Mouse (Mus musculus) megakaryocyte, embryonic 14.5 days (primary cell): Measurements from ENCODE around the gene Slc25a45.

ENCODE experiments used
- FLI1 ChIP-seq: IDR thresholded peaks from 2 replicates; pipeline ENCODE4 v1.6.1; 2012; ENCODE audit warnings: low read length, inconsistent platforms, mixed read lengths
- GATA1 ChIP-seq: IDR thresholded peaks from 3 replicates; pipeline ENCODE4 v1.6.1; 2012; ENCODE audit warnings: mixed read lengths, low read length, inconsistent platforms, borderline replicate concordance

DNA sequence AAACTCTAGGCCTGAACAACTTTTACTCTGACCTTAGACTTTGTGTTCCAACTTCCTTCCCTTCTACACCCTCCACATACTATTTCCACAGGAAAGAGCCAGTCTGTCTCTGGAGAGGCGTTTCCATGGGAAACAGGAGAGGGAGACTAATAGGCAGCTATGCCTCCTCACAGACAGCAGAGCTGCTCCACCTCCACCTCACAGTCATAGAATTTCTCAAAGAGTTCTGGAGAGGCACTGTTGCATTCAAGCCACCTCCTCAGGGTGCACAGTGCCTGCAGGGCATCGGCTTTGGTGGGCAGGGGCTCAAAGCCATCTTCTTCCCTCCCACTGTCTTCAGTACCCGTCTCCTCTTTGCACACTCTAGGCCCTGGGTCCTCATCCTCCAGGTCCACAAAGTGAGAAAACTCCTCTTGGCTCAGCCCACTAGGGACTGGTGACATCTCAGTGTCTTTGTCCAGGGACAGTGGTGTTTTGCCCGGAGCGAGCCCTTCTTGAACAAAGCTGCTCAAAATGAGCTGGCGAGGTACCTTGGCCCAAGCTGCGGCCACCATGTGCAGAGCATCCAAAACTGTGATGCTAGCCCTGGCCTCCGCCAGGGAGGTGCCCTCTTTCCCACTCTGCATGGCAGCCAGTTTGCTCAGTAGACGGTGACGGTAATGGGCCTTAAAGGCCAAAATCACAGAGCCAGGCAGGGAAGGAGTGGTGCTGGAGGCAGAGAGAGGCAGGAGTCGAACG, 14.1 kb downstream of the Slc25a45 start:
- TF ChIP-seq GATA1 (no peak), FLI1 (no peak)
